Mouse (Mus musculus) heart, embryonic 13.5 days (tissue): ENCODE data around the gene Pard3b. TPM values are rescaled to one million over a fixed set of nuclear protein-coding genes. Genes with fewer than 3 reads are reported as not detected.

Source experiments
- ATAC-seq: fragments of 200-750 bp; cut with Nextera tagmentation; 2 replicates; pipeline ENCODE4 v1.8.0; 2017; ENCODE audit warnings: moderate TSS enrichment; ENCODE audit not compliant: insufficient number of reproducible peaks, low FRiP score, low TSS enrichment; ENCODE audit errors: extremely low read depth
- H3K27ac ChIP-seq: fragments of 300-500 bp; sonication (generic); replicated peaks from 2 replicates; pipeline ENCODE4 v1.5.1; 2015; ENCODE audit warnings: moderate library complexity, mild to moderate bottlenecking, inconsistent platforms
- H3K27me3 ChIP-seq: fragments of 300-500 bp; sonication (generic); replicated peaks from 2 replicates; pipeline ENCODE4 v1.6.1; 2015; ENCODE audit warnings: mild to moderate bottlenecking, inconsistent platforms
- H3K36me3 ChIP-seq: fragments of 300-500 bp; sonication (generic); 2 replicates; pipeline ENCODE4 v1.6.1; 2015; ENCODE audit warnings: mild to moderate bottlenecking, inconsistent platforms
- H3K4me1 ChIP-seq: fragments of 300-500 bp; sonication (generic); 2 replicates; pipeline ENCODE4 v1.6.1; 2015; ENCODE audit warnings: inconsistent platforms
- H3K4me2 ChIP-seq: fragments of 300-500 bp; sonication (generic); 2 replicates; pipeline ENCODE4 v1.6.1; 2015; ENCODE audit warnings: inconsistent platforms, mild to moderate bottlenecking, moderate library complexity
- H3K4me3 ChIP-seq: fragments of 300-500 bp; sonication (generic); 2 replicates; pipeline ENCODE4 v1.5.1; 2015; ENCODE audit warnings: moderate library complexity, mild to moderate bottlenecking, inconsistent platforms
- H3K9ac ChIP-seq: fragments of 300-500 bp; sonication (generic); 2 replicates; pipeline ENCODE4 v1.6.1; 2015; ENCODE audit warnings: inconsistent platforms, mild to moderate bottlenecking, moderate library complexity
- H3K9me3 ChIP-seq: fragments of 300-500 bp; sonication (generic); 2 replicates; pipeline ENCODE4 v1.6.1; 2016; ENCODE audit warnings: inconsistent platforms
- WGBS: fragments of 180-500 bp; shearing (Covaris S2); methylation state at CpG from one replicate; pipeline ENCODE4 v1.1.7; 2015; ENCODE audit warnings: mixed read lengths; 5-methylcytosine and 5-hydroxymethylcytosine counted together
- polyA plus RNA-seq: library from polyadenylated mRNA; unstranded; fragments of >200 nt; fragmentation: Nextera tagmentation; extraction: Ambion mirVana; gene quantifications from 2 replicates; pipeline ENCODE4 v1.2.1, GENCODE M21; 2015

The Pard3b gene
- polyA plus RNA-seq, 1 experiment from 2014 or later, result 11.8 TPM

DNA sequence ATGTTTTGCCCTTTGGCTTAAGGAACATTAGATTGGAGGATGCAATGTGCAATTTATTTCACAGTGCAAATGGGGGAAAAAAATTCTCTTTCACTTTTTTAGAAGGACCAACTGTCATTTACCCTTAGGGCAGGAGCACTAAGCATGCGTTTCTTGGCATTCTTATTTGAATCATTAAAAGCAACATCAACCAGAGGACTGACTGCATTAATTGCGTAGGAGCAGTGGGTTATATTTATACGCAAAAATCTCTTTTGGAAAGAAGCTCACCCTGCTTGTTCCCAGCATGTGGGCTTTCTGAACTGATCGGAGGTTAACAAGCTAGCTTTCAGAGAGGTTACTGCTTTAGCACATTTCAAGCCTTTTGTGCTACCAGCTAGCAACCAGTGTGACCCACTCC is 705.7 kb downstream of the Pard3b start:
- Histone ChIP-seq H3K9ac (no peak overlapping the region), H3K4me1 (peaks cover 8% of the 10 kb centered on the region; the same call in 1 of the 2 replicates), H3K27me3 (no peaks in the 10 kb centered on the region), H3K4me2 (no peak overlapping the region), H3K9me3 (no peaks in the 10 kb centered on the region), H3K36me3 (0 out of 2 replicates have a peak, but pooled peaks cover 3% of the 10 kb centered on the region), H3K27ac (no peak overlapping the region), H3K4me3 (no peak overlapping the region)
- ATAC-seq, result no peak
- 87% methylated on average over 4 of the region's 4 CpGs for WGBS

- no peak for ATAC-seq
- H3K9ac ChIP-seq, result no peak overlapping the region
- WGBS, result 64% methylated on average over 4 of the region's 4 CpGs
Measured at GRCm38 (mm10) chr1:62348371-62348770, 709.7 kb downstream of the Pard3b start.

DNA sequence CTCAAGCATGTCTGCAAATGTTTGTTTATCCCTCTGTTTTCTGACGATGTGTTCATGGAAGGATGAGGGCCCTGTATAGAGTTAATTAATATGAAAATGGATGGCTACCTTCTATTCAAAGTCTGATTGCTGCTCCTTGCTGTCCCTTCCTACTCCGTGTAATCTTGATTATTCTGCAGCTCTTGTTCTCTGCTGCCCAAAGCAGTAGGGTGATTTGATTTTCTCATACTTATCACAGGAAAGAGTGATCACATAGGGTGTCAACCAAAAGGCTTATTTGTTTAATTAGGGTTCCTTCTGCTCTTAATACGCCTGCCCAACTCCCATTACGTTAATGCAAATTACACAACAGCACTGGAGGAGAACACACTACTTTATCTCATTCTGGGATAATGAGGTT is 716.9 kb downstream of the Pard3b start:
- no peak for ATAC-seq
- Histone ChIP-seq H3K36me3 (no peaks in the 10 kb centered on the region), H3K4me3 (no peak overlapping the region), H3K4me2 (no peak overlapping the region), H3K27me3 (no peaks in the 10 kb centered on the region), H3K9me3 (no peaks in the 10 kb centered on the region), H3K4me1 (peaks cover 13% of the 10 kb centered on the region), H3K27ac (no peak overlapping the region), H3K9ac (no peak overlapping the region)
- 61% methylated on average over 4 of the region's 4 CpGs for WGBS

More at GRCm38 (mm10) chr1:62348371-62348770, 709.7 kb downstream of the Pard3b start:
- H3K4me3 ChIP-seq, result no peak overlapping the region
- H3K4me2 ChIP-seq, result no peak overlapping the region
- H3K27ac ChIP-seq, result no peak overlapping the region
- 0 out of 2 replicates have a peak, but pooled peaks cover 3% of the 10 kb centered on the region for H3K36me3 ChIP-seq
- peaks cover 20% of the 10 kb centered on the region for H3K4me1 ChIP-seq
- H3K9me3 ChIP-seq, result no peaks in the 10 kb centered on the region
- no peaks in the 10 kb centered on the region for H3K27me3 ChIP-seq

GRCm38 (mm10) chr1:62374427-62375050 is 735.9 kb downstream of the Pard3b start:
- Histone ChIP-seq H3K4me2 (no peak overlapping the region), H3K4me3 (no peak overlapping the region), H3K27me3 (no peaks in the 10 kb centered on the region), H3K9me3 (no peaks in the 10 kb centered on the region), H3K27ac (no peak overlapping the region), H3K36me3 (no peaks in the 10 kb centered on the region), H3K4me1 (peaks cover 18% of the 10 kb centered on the region), H3K9ac (no peak overlapping the region)
- no peak for ATAC-seq
- 59% methylated on average over 7 of the region's 7 CpGs for WGBS

GRCm38 (mm10) chr1:62378335-62378734 is 739.7 kb downstream of the Pard3b start:
- ATAC-seq, result no peak
- Histone ChIP-seq H3K4me3 (no peak overlapping the region), H3K27me3 (no peaks in the 10 kb centered on the region), H3K27ac (no peak overlapping the region), H3K4me2 (no peak overlapping the region), H3K9ac (no peak overlapping the region), H3K36me3 (no peaks in the 10 kb centered on the region), H3K9me3 (no peaks in the 10 kb centered on the region), H3K4me1 (peaks cover 36% of the 10 kb centered on the region)
- WGBS, result 83% methylated on average over 4 of the region's 4 CpGs

DNA sequence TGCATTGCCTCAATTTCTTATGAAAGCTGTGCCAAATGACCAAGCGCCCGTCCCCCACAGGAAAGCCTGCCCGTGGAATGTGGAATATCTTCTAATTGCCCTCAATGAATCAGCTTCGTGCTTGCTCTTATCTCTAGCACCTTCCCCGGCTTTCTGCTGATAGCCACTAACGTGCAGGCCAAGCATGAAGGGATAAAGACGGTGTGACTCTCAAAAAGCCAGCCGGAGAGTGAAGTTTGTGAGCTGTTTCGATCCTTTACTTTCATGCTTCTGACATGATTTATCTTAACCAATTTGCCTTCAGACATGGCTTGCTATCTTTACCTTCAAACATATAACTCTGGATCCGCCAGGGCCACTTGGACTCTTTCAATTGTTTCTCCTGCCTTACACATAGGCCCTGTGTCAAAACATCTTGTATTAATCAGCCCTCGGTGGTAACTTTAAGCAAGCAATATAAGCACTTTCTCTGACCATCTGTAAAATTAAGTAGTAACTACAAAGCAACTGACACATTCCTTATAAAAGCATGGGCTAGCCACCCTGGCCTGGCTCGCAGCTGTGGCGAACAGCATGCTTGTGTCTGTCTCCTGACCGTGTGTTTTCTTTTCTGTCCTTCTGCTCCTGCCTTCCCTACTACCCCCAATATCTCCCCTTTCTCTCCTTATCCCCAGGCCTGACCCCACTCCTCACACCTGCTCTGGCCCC is 744.3 kb downstream of the Pard3b start:
- peak overlapping the region; percentile 56 for H3K4me2 ChIP-seq
- H3K27ac ChIP-seq, result peak overlapping the region; percentile 39; the same call in 1 of the 2 replicates
- no peak for ATAC-seq
- H3K9me3 ChIP-seq, result peaks cover 4% of the 10 kb centered on the region; the same call in 1 of the 2 replicates
- peak overlapping the region; percentile 37 for H3K9ac ChIP-seq
- H3K4me3 ChIP-seq, result no peak overlapping the region
- H3K36me3 ChIP-seq, result no peaks in the 10 kb centered on the region
- 15% methylated on average over 14 of the region's 14 CpGs for WGBS
- H3K4me1 ChIP-seq, result peaks cover 21% of the 10 kb centered on the region
- no peaks in the 10 kb centered on the region for H3K27me3 ChIP-seq

DNA sequence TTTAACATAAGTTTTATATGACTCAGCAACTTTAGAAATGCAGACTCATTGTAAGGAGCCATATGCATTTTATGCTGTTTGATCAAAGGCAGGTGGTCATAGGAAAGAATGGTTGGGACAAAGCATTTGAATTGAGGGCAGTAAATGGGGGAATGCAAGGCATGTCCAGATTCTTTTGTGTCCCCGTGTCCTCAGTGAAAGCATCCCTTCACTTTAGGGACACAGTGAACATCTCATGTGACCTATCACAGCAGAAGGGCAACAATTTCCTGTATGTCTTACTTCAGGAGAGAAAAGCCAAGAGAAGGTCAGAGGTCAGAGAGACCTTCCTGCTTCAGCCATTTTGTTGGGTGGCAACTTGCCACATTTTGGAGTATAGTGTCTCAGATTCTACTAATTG is 745.6 kb downstream of the Pard3b start:
- H3K4me3 ChIP-seq, result no peak overlapping the region
- H3K9me3 ChIP-seq, result peaks cover 4% of the 10 kb centered on the region; the same call in 1 of the 2 replicates
- H3K9ac ChIP-seq, result no peak overlapping the region
- H3K27me3 ChIP-seq, result no peaks in the 10 kb centered on the region
- no peaks in the 10 kb centered on the region for H3K36me3 ChIP-seq
- WGBS, result 78% methylated on average over 1 of the region's 1 CpGs
- H3K27ac ChIP-seq, result no peak overlapping the region
- ATAC-seq, result no peak
- H3K4me1 ChIP-seq, result peaks cover 21% of the 10 kb centered on the region
- no peak overlapping the region for H3K4me2 ChIP-seq

DNA sequence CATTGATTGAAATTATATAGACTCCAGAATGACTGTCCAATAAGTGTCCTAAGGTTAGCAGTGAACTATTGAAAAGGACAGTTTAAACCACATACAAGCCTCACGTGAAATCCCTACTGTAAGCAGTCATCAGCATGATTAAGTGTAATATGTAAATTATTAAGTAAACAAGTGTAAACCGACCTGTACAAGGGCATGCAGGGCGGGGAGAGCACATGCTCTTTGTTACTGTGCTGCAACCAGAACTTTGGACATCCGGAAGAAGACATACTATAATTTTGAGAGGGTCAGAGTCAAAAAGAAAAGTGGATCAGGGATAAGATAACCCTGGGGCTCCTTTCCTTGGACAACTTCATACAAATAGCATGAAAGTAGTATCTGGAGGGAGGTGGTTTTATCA is 749.4 kb downstream of the Pard3b start:
- Histone ChIP-seq H3K4me3 (no peak overlapping the region), H3K4me2 (no peak overlapping the region), H3K9ac (no peak overlapping the region), H3K27ac (no peak overlapping the region), H3K36me3 (no peaks in the 10 kb centered on the region), H3K27me3 (no peaks in the 10 kb centered on the region), H3K4me1 (peaks cover 5% of the 10 kb centered on the region), H3K9me3 (peaks cover 4% of the 10 kb centered on the region; the same call in 1 of the 2 replicates)
- WGBS, result 71% methylated on average over 4 of the region's 4 CpGs
- no peak for ATAC-seq

DNA sequence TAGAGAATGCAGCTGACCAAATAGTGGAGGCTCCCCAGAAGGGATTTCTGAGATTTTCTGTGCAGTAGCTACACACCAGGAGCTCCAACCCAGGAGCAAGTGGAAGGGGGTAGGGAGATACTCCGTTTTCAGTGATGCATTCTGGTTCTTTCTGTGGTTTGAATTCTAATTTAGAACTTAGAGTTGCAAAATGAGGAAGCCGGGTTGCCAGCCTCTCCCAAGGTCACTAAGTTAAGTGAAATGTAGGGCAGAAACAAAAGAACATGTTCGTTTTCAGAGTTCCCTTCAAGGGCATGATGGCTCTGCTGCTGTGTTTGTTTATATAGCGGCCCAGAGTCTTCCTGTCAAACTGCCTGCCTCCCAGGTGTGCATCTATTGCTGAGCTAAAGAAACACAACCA is 754.2 kb downstream of the Pard3b start:
- H3K9me3 ChIP-seq, result no peaks in the 10 kb centered on the region
- H3K27ac ChIP-seq, result no peak overlapping the region
- H3K4me1 ChIP-seq, result no peaks in the 10 kb centered on the region
- no peaks in the 10 kb centered on the region for H3K27me3 ChIP-seq
- WGBS, result 50% methylated on average over 4 of the region's 4 CpGs
- H3K36me3 ChIP-seq, result no peaks in the 10 kb centered on the region
- no peak overlapping the region for H3K4me2 ChIP-seq
- H3K4me3 ChIP-seq, result no peak overlapping the region
- ATAC-seq, result no peak
- no peak overlapping the region for H3K9ac ChIP-seq

DNA sequence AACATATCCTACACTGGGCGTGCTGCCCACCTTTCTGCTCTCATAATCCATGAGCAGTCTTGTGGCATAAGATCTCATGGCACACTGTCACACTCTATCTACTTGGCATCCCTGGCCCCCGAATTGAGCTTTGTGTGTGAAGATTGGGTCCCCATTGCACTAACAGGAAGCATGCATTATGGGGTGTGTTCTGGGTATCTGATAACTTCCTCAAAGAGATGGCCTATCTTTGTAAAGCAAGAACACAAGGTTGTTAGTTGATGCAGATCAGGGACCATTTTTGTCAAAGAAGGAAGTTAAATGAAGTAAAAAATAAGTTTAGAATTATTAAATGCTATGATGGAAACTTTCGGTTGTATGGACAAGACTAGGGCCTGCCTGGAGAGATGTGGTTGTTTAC is 755.9 kb downstream of the Pard3b start:
- H3K4me1 ChIP-seq, result no peaks in the 10 kb centered on the region
- H3K9me3 ChIP-seq, result no peaks in the 10 kb centered on the region
- H3K9ac ChIP-seq, result no peak overlapping the region
- no peak overlapping the region for H3K4me2 ChIP-seq
- WGBS, result 73% methylated on average over 3 of the region's 3 CpGs
- H3K27ac ChIP-seq, result no peak overlapping the region
- ATAC-seq, result no peak
- no peaks in the 10 kb centered on the region for H3K36me3 ChIP-seq
- H3K4me3 ChIP-seq, result no peak overlapping the region
- no peaks in the 10 kb centered on the region for H3K27me3 ChIP-seq

DNA sequence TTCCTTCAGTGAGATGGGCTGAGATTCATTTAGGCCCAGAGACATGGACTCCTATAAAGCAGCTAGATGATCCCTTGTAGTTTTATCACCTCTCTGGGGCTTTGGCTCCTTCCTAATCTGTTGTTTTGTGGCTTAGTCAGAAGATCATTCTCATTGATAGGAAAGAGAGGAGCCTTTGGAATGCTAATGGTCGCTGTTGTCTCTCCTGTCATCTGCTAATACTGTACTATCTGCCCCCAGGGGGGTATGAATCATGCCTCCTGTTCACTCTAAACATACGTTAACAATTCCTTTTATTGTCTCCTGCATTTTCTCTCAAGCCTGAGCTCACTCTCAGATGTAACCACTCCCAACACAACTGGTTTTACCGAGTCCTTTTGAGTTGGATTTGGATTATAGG is 759.6 kb downstream of the Pard3b start:
- Histone ChIP-seq H3K4me3 (no peak overlapping the region), H3K4me2 (no peak overlapping the region), H3K9me3 (no peaks in the 10 kb centered on the region), H3K27me3 (no peaks in the 10 kb centered on the region), H3K9ac (no peak overlapping the region), H3K4me1 (no peaks in the 10 kb centered on the region), H3K27ac (no peak overlapping the region), H3K36me3 (no peaks in the 10 kb centered on the region)
- no peak for ATAC-seq
- WGBS, result 23% methylated on average over 3 of the region's 3 CpGs

DNA sequence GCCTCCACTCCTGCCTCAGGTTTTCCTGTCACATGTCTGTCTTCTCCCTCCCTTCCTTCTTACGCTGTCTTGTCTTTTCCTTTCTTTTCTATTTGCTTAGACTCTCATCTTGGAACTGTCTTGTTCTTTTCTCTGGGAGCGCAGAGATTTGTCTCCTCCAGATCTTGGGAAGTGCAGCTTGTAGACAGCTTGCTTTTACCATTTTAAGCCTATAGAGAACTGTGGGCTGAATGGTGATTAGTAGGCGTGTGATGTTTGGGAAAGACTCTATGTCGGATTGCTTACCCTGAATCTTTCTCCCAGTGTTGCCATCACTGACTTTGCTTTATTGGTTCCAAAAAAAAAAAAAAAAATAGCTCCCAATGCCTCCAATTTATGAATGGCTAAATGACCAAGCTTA is 760.1 kb downstream of the Pard3b start:
- H3K4me2 ChIP-seq, result no peak overlapping the region
- H3K4me3 ChIP-seq, result no peak overlapping the region
- WGBS, result 74% methylated on average over 4 of the region's 4 CpGs
- H3K9ac ChIP-seq, result no peak overlapping the region
- H3K27me3 ChIP-seq, result no peaks in the 10 kb centered on the region
- no peaks in the 10 kb centered on the region for H3K9me3 ChIP-seq
- no peaks in the 10 kb centered on the region for H3K36me3 ChIP-seq
- no peak for ATAC-seq
- no peaks in the 10 kb centered on the region for H3K4me1 ChIP-seq
- no peak overlapping the region for H3K27ac ChIP-seq
